Mouse (Mus musculus): Measurements from ENCODE around the gene Unc5c.

Gene Unc5c

DNA sequence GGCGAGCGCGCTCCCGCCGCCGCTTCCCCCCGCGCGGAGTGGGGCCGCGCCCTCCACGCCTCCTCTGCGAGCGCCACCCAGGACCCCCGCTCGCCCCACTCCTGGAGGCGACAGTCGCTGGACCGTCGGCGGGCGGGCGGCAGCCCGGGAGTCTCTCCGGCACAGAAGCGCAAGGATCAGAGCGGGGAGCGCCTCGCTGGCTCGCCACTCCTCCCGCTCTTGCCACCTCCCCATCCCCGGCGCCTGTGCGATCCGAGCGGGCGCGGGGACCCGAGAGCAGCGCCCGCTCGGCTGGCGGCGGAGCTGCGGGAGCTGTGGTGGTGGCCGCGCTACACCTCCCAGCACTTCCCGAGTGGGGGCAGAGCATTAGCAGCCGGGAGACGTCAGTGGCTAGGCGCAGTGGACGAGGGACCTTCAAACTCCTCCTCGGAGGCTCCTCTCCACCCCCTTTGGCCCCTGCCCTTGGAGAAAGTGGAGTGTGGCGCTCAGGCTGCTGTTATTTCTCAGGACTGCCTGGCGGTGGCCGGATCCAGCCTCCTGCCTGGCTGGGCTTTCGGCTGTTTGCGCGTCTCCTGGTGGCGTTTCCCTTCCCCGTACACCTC lies at the start of gene Unc5c:
Gene Unc5c, plus strand, starts transcription at position 113 of the 602 bp plus-strand sequence.
- DNase-seq (ENCODE audit: low spot score in 2 of 2), result peak; percentile 64 to 69

DNA sequence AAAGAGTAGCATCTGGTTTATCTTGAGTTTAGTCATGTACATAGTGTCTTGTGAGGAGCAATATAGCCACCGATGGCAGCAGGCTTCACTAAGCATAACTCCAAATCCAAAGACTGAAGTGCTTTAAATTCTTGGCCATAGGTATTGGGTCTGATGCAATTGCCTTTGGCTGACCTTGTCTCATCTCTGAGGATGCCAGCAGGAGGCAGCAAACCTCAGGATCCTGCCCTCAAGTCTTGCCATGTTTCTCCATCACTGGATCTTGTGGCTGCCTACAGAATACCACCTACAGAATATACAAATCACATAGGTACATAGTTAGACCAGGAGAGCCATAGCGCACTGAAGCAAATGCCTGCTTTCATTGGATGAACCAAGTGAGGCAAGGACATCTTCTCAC lies 7.5 kb upstream of the Unc5c start:
- DNase-seq (ENCODE audit: low spot score in 2 of 2), result no peak

DNA sequence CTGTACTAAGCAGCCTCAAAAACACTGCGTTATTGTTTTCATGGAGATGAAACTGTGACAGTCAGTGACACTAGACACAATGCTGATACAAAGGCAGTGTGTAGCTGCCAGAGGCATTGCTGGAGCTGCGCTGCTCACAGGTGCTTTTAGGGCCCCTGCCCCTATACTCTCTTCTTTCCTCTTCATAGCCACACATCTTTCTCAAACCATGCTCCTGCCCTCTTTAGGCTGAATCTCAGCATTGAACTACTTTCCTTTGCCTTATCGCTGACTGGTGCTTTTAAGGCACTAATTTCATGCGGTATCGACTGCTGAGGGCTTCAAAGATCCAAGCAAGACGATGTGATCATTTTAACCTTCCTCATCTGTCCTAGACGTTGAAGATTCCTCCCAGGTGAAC lies 2.5 kb upstream of the Unc5c start:
- DNase-seq (ENCODE audit: low spot score in 2 of 2), result no peak

DNA sequence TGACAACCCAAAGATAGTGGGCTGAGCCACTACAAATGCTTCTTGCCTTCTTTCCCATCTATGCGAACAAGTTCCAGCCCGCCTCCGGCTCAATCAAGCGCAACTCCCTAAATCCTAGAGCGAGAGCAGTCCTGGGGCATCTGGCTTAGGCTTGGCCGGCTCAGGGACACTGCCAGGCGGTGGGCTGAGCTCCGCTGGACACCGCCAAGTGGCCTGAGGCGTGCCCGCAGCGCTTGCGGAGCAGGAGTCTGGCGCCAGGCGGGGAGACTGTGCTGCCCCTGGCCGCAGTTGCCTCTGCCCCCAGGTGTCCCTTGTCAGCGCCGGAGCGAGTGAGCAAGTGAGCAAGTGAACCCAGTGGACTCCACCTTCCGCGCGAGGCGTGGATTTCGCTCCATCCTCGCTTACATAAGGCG lies 319 bp upstream of the Unc5c start:
- peak; percentile 43 to 62 for DNase-seq (ENCODE audit: low spot score in 2 of 2)

DNA sequence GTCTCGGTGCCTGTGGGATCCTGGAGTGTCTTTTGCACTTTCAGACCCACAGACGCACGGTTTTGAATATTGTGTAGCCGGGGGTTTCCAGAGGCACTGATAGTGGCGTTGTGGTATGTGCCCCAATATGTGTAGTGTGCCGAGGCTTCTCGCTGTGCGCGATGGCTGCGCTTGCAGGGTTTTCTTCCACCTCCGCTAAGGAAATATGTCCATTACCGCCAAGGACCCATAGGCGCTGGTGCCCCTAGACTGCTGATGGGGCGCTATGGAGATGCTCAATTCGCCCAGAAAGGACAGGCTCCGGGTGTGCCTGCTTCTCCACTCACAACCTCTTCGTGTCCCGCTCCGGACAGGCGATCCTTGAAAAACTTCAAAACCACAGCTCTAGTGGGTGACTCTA lies 1.0 kb downstream of the Unc5c start:
- peak; percentile 22 to 40 for DNase-seq (ENCODE audit: low spot score in 2 of 2)

DNA sequence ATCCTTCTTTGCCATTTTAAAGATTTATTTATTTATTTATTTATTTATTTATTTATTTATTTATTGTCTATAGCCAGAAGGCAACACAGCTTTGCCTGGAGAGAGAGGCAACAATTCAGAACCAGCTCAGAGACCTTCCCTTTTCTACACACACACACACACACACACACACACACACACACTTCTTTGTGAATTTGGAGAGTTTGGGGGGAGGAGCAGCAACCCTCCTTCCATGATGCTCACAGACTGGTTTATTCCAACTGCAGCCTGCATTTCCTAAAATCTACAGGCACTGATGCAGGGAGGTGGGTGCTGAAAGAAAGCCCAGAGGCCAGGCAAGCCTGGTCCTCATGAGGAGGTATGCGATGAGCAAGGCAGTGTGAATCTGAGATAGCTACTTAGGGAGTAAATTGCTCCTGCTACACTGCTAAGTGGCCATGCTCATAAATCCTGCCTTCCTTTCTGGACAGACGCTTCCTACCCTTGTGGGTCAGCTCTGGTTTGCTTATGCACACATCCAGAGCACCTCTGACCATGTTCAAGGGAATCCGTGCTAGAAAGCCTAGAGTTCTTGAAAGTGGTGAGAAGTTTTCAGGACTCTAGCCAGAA lies 1.8 kb downstream of the Unc5c start:
- no peak for DNase-seq (ENCODE audit: low spot score in 2 of 2)

DNA sequence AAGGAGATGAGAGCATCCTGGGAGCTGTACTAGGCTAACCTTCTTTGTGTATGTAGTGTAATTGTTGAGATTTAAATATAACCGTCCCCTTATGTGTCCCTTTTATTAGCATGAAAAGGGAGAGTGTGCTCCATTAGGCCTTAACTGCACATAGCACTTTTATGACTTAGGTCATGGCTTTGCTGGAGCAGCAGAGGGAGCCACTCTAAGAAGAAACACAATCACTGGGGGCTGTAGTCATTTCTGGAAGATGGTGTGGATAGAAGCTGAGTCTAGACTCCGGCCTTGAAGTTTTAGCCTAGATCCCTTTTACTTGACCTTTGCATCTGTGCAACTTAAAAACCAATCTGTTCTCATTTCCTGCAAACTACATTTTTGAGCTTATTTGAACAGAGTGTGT lies 4.3 kb downstream of the Unc5c start:
- no peak for DNase-seq (ENCODE audit: low spot score in 2 of 2)

DNA sequence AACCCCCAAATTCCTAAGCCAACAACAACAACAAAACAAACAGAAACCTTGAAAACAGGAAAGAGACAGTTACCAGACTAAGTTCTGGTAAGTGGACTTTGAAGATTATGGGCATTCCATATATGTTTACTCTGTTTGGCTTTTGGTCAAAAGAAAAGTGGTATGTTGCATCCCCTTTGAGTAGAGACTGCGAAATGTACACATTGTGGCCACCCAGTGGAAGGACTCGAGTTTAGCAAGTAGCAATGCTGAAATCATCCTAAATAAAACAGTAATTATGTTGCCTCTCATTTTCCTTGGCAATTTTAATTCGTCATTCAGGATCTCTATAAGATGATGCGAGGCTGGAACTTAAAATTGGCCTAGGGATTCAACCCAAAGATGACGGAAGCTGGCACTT lies 8.2 kb downstream of the Unc5c start:
- DNase-seq (ENCODE audit: low spot score in 2 of 2), result no peak

DNA sequence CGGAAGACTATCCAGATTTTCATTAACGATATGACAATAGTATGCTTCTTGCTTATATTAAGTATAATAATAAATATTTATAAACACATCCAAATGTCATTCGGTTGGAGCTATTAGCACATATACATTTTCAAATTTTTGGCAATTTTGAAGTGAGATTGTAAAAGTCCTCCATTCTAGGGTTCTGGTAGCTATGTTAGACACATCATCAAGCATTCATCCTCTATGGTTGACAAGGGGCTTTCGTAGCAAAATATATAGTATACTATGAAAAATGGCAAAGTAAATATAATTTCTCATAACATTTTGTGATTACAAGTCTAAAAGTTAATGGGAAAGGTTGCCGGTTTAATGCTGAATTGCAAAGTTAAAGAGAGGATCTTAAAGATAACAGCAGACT lies 10.4 kb downstream of the Unc5c start:
- no peak for DNase-seq (ENCODE audit: low spot score in 2 of 2)

DNA sequence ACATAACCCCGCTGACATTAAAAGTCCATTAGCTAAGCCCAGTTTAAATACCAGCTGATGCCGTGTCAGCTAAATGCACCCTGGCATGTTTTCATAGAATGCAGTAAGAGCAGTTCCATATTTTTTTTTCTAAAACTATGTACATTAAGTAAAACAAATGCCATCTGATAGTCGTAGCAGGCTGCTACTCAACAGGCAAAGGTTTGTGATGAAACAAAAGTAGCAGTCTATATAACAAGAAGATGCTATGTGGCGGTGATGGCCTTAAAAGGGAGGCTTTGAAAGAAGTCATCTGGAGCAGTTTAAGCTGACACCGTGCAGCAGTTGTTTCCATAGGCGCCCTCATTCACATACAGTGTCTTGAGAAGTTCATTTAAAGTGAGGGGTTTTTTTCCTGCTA lies 10.9 kb downstream of the Unc5c start:
- DNase-seq (ENCODE audit: low spot score in 2 of 2), result no peak

DNA sequence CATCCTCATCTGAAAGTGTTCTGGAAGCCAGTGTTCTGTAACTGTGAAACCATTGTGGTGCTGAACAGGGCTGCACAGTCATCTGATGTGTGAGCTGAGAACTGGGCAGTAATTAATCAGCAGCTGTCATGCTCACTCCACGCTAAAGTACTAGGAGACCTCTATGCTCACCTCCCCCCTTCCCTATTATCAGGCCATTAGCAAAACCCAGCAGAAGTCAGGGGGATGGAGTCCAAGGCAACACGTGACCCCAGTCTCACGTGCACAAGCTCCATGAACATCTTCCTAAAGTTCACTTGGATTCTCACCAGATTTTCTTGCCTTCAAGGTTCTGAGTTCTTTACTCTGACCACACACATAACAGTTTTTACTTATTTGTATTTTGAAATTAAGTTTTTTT lies 11.7 kb downstream of the Unc5c start:
- DNase-seq (ENCODE audit: low spot score in 2 of 2), result no peak

DNA sequence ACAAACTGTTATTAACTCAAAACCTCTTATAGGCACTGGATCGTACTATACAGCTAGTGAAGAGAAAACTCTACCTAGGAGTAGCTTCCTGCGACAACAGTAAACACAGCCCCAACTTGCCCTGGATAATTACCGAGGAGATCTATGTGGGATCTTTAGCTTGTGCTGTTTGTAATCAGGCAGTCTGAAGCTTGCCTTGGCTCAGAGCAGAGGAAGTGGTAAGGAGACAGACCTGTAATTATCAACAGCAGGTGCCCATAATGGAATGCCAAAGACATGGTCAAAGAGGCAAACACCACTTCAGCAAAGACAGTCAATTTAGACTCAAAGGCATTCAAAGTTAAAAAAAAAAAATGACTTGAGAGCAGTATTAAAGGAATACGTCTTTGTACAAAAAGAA lies 17.4 kb downstream of the Unc5c start:
- no peak for DNase-seq (ENCODE audit: low spot score in 2 of 2)

DNA sequence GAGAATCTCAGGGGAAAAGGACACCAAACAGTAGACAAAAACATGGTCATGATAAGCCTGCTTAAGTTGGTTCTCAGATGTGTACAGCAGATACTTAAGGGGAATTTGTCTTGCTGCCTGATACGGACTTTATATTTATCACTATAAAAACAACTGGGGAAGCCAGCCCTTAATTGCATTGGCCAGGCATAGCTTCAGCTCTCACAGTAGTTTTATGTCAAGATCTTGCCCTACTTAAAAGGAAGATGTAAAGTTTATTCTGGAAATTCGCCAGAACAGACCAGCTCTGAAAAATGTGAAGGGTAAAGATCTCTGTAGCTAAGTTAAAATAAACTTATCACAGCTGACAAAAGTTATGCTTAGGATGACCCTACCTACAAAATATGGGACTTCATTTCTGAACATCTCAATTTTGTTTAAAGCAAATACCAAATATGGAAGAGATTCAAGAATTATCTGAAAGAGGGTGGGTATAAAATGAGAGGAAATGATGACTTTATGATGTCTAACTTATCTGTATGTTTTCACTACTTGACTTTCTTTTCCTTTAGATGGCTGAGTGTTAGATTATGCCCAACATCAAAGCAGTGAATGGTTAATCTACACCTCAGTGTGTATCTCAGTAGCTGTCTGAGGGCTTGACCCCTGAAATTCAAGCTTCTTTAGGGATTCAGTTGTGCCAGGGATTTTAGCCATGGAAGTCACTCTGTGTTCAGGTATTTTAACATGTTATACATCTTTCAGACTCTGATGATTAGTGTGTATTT lies 18.8 kb downstream of the Unc5c start:
- DNase-seq (ENCODE audit: low spot score in 2 of 2), result no peak

DNA sequence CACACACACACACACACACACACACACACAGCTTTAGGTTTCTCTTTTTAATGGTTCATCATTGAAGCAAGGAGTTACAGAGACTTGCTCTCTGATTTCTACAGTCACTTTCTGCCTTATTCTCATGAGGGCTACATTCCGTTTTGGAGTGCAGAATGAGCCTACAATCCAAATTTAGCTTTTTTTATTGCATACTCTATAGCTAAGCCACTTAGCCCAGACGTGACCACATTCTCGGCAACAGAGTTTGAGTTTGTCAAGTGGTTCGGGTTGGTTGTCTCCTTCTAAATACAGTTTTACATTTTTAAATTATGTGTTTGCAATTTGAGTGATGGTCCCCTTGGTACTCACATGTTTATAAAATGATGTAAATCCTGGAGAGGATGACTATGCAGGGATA lies 20.2 kb downstream of the Unc5c start:
- DNase-seq (ENCODE audit: low spot score in 2 of 2), result no peak

DNA sequence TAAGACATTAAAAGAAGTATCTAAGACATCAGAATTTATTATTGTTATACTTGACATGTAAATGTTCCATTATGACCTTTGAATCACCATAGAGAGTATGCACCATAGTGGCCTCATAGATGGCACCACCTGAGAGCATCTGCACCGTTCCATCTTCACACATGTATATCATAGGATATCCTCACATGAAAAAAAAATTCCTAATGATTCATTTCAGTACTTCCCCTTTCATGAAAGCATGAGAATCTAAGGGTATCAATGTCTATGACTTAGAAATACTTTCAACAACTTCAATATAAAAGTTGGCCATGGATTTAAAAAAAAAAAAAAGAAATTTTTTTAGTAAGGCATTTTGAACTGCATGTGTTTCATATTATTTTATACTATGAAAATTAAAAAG lies 25.6 kb downstream of the Unc5c start:
- no peak for DNase-seq (ENCODE audit: low spot score in 2 of 2)

DNA sequence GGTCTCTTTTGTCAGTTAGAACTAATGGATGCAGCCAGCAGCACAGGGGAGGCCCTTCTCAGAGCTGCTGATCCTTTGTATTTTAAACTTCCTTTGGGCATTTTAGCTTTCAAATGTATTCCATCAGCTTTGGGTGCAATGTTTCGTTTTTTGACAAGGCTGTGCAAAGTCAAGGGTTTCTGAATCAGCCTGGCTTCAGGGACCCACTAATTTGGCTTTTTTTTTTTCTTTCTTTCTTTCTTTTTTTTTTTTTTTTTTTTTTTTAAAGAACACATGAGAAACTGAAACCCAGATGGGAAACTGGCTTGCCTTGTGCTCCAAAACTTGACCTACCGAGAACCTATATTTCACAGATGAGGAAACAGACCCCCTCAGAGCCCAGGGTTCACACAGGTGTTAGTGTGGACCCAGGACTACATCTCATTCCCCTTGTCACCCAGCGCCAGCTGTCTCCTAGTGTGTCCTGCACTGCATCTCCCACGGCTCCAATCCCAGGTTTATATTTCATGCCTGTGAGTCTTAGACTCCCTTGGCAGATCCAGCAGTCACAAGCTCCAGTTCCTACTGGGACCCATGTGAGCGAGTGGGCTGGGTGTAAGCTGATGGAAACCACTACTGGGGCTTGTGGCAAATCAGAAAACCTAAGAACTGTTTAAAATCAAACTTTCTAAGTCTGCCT lies 26.4 kb downstream of the Unc5c start:
- DNase-seq (ENCODE audit: low spot score in 2 of 2), result no peak

DNA sequence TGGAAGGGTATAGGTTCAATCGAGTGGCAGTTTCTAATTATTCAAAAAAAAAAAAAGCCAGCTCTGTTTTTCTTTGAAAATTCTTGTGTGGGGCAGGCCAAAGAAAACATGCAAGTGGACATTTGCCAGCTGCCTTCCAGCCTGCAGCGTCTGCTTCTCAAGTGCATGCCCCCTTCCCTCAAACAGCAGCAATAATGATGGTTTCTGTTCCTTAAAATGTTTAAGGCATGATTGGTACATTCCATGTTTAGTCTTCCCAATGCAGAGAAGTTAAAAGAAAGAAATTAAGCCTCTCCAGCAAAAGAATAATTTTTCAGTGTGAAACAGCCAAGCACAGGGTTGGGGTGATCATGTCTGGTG lies 26.9 kb downstream of the Unc5c start:
- no peak for DNase-seq (ENCODE audit: low spot score in 2 of 2)

DNA sequence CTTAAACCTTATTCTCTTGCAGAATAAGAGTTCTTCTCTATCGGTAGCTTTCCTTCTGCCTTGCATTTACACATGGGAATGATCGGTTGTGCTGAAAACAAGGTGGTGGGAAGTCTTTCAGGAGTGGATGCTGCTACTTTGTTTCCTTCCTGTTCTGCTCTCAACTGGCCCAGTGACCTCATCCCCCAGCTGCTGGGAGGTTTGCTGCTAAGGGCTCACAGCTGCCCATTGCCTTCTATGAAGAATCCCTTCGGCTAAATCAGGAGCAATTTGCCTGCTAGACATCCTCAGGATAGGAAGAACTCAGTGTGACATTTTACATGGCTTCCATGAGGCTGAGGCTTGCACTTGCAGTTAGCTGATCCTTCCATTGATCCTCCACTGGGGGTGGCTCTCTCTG lies 28.0 kb downstream of the Unc5c start:
- no peak for DNase-seq (ENCODE audit: low spot score in 2 of 2)

DNA sequence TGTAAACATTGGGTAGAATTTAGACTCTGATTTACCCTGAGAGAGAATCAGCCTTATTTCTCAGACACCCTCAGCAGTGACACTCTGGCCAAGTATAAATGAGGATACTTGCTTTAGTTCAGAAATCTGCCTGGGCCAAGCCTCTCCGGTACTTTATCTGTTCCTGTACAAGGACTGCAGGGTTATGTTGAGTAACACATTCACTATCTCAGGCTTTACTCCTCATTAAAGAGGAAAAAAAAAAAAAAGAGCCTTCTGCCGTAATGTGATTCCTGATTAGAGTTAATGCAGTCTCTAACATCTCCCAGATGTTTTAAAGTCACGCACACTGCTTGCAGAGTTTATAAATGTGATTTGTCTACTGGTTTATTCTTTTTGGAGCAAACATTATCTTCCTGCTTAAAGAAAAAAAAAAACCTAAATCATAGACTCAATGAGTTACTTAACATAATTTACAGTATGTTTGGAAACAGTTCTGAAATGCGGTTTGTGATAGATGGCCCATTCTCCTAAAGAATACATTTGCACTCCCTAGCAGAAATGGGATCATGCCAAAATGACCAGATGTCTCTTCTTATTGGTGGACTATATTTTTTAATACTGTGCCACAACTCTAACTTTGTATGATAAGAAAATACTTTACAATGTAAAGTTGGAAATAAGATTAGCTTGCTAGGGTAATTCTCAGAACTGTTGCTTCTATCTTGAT lies 33.5 kb downstream of the Unc5c start:
- no peak for DNase-seq (ENCODE audit: low spot score in 2 of 2)

DNA sequence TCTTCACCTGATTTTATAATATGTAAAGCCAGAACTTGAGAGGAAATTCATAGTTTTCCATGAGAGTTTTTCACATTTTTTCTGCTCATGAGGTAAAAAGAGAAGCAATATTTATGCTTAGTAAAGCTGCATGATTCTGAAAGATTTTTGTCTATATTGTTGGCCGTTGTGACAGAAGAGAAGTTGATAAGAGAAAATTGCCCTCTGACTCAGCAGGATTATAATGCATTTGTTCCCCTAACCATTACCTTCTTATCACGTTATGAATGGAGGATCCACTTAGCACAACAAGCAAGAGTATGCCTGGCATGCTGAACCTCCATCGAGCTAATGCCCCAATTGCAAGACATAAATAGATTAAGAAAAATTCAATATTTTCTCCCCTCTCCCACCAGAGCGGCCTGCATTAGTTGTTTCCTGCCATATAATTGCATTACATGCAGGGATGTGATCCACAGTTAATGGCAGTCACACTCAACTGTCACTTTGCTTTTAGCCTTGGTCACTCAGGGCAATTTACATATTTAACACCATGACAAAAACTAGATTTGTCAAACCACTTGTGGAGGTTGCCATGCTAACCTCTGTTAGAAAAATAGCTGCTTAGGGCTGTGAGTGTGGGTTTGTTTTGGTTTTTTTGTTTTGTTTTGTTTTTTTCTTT lies 37.0 kb downstream of the Unc5c start:
- DNase-seq (ENCODE audit: low spot score in 2 of 2), result no peak

DNA sequence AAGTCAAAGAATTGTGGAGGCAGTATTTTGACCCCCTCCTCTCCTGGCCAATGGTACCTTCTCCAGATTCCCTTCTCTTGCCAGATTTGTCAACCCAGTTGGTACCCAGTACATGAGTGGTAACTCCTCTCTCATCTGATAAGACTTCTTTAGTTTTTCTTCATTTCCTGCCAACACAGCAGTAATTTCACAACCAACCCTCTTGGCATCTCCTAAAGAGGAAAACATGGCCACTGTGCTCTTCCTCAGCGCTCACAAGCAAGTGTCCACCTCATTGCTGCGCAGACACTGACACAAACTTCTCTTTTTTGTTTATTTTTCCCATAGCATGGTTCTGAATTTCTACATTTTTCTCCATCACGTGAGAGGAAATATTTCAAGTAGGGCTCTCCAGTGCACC lies 38.3 kb downstream of the Unc5c start:
- DNase-seq (ENCODE audit: low spot score in 2 of 2), result no peak

DNA sequence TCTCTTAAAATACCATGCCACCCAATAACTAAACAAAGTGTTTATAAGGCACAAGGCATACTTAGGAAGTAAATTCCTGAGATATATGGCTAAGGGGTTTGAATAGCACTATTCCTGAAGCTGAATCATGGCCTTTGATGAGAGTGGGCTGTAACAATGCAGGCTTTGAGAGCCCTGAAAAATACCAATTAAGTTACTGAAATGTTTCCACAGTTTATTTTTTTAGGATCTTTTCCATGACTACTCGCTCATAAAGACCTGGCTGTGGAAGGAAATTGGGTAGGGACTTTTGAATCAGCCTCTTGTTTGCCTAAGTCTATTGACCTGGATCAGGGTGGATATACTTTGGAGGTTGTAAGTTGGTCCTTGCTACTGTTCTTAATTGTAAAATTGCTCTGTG lies 44.8 kb downstream of the Unc5c start:
- no peak for DNase-seq (ENCODE audit: low spot score in 2 of 2)
